In the genomic region with DNA sequence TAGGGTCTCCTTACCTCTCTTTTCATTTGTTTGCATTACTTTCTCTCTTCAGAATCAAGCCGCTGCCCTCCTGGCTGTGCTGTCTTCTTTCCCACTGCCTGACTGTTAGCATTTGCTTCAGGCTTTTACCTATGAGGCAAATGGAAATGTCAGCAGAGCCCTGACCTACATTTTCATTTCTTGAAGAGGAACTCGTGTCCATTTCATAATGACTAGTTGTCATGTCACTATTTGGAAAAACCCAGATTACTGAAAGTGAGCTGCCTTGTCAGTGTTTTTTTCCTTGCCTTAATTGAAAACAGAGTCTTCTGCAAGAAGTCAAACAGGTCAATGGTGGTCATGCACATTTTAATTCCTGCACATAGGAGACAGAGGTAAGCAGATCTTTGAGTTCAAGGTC, we compare ENCODE assay signal across 26 mouse cellular contexts. TPM values are rescaled to one million over a fixed set of nuclear protein-coding genes. Genes with fewer than 3 reads are reported as not detected.
"Had no signal": no experiment of that assay in that cellular context is flagged by ENCODE, and none has a peak within 500 bp of the region (broad histone marks: within the 10 kb centered on the region; RNA-seq: fewer than 3 reads in every experiment).

A gene (minus strand): TSS at position 101 of the 400 bp plus-strand sequence.

- DNase-seq: kidney, adult 9 months; kidney, postnatal 14 days; kidney, postnatal 4 days; liver; lung, adult 18-20 months; lung, postnatal 10 days; lung, postnatal 36 days; midbrain, embryonic 14.5 days; right cerebral cortex, adult 18-20 months; right cerebral cortex, postnatal 14 days; right cerebral cortex, postnatal 4 days; thymus, adult 2 months; thymus, postnatal 14 days had no signal

- ATAC-seq: liver, embryonic 12.5 days had no signal

RNA-seq across cellular contexts. Expression of the gene that starts here (rescaled TPM):
- total RNA-seq: left cerebral cortex, adult 8-10 months; left cerebral cortex, postnatal 25 days; megakaryocyte-erythroid progenitor cell, adult 5-6 weeks had no signal
- polyA plus RNA-seq: kidney, embryonic 16.5 days; limb, embryonic 10.5 days; limb, embryonic 13.5 days; liver, embryonic 12.5 days; liver, embryonic 15.5 days; lung, embryonic 15.5 days; midbrain, embryonic 11.5 days; midbrain, embryonic 14.5 days; neural tube, embryonic 12.5 days; neural tube, embryonic 15.5 days; stomach, embryonic 14.5 days had no signal
